Mouse (Mus musculus) adrenal gland, postnatal 25 days (tissue): ENCODE measurements around the gene Ust. TPM values are rescaled to one million over a fixed set of nuclear protein-coding genes. Genes with fewer than 3 reads are reported as not detected.

ENCODE experiments used
- DNase-seq: peaks from one replicate; pipeline ENCODE4 v3.0.0; 2021; ENCODE audit warnings: mixed read lengths
- total RNA-seq: library from RNA; stranded (reverse); gene quantifications from 2 replicates; pipeline ENCODE4 v1.2.3, GENCODE M21; 2021

Gene Ust
- total RNA-seq, 1 experiment from 2014 or later = 5.6 TPM

DNA sequence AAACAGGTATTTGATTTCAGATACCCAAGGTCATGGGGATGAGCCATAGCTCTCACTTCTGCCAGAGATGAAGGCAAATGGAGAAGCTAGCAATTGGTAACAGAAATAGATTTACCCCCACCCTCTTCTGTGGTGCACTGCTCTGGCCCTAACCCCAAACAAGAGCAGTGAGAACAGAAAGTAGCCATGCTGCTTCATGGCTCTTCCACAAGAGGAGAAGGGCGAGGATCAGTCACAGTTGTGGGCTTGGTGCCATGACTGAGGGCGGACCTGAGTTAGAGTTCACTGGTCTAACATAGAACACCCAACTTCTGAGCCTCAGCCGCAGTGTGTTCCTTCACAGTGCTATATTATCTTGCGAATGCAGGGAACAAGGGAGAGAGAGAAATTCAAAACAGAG, 13.8 kb downstream of the Ust start:
- DNase-seq = no peak

DNA sequence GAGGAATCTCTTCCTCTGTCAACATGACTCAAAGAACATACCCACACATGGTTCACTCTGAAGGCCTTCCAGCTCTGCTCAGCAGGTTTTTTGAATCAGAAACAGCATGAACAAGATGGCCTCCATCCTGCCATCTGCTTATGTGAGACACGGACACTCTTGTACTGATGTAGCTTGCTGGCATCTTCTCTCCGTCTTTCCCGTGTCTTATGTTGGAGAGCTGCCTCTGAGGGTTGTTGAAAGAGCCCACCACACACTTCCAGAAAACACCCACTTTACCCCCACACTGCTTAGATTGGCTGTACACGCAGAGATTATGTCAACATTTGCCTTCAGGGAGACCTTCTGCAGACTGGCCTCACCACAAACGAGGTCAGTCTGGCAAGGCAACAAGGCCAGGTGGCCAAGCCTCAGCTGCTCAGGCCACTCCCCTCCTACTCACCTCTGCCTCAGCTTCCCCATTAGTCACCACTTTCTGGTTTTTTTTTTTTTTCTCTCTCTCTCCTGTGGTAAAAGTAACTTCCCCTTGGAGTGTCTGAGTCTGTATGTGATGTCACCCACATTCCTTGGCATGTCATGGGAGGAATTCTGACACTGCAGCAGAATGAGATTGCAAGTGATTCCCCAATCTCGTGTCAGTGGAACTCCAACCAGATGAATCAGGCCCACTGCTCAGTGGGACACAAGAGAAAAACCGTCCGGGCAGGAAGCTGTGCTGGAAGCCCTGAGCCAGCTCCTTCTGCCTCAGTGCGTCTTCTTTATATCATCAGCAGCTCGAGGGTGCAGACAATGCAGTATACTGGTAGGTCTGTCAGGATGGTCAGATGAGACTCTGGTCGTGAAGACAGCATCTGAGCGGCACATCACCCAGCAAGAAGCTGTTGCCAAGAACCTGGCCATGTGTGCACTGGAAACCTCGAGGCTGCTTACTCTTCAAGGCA, 19.4 kb downstream of the Ust start:
- no peak for DNase-seq

DNA sequence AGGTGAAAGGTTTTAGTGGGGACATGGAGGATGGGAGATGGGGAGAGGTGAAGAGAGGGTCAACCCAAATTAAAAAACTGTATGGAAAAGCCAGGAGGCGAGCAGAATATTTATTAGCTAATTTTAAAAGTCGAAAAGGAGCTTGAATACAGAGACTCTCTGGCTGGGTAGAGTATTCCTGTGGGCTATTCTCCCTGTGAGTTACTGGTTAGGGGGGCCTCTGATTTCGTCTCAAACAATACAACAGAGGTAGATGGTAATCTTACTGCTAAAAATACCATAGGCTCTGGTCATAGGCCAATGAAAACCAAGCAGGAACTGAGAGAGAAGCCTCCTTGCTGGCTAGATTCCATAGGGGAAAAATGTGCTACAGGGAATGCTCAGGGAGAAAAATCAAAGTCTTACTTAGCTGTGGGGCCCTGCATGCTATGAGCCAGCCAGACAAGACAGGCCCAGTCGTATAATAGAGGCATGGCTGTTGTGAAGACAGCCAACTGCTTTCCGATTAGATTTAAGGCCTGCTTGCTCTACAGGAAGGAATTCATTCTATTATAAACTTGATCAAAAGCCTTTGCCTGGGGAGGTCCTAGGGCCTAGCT, 23.0 kb downstream of the Ust start:
- no peak for DNase-seq

- no peak for DNase-seq
These were observed 26.6 kb downstream of the Ust start for GRCm38 (mm10) chr10:8491909-8492591.

DNA sequence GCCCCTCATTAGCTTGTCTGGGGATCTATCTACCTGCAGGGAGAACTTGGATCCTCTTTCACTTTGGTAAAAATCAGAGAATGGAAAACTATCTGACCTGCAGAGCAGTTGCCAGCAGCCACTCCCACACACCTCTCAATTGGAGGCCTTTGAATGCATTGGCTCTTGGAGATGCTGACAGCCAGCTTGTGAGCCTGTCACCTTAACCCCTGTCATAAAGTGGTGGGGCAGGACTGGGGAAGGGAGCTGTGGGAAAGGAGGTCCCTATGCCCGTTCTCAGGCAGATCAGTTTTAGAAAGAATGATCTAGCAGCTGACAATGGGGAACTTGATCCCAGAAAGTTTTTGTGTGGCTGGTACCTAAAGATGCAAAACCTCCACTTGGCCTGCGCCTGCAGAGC, 31.2 kb downstream of the Ust start:
- no peak for DNase-seq

GRCm38 (mm10) chr10:8484487-8484886, 34.1 kb downstream of the Ust start:
- DNase-seq = no peak

GRCm38 (mm10) chr10:8482779-8483178, 35.8 kb downstream of the Ust start:
- no peak for DNase-seq

DNA sequence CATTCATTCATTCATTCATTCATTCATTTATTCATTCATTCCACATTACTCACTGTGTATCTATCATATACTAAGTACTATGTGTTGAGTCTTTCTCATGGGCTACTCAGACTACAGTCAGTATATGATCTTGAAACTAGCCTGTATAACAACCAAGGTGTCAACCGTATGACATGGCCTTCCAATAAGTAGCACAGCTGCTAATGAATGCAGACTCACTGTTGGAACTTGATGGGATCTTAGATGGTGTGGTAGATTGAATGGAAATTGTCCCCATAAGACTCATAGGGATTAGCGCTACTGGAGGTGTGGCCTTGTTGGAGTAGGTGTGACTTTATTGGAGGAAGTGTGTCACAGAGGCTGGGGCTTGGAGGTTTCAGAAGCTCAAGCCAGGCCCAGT, 38.8 kb downstream of the Ust start:
- DNase-seq = no peak

GRCm38 (mm10) chr10:8477936-8478335, 40.7 kb downstream of the Ust start:
- no peak for DNase-seq

- DNase-seq = no peak
These were observed 46.6 kb downstream of the Ust start for GRCm38 (mm10) chr10:8471995-8472394.

- no peak for DNase-seq
These were observed 47.6 kb downstream of the Ust start for GRCm38 (mm10) chr10:8471012-8471411.

GRCm38 (mm10) chr10:8469516-8469915, 49.1 kb downstream of the Ust start:
- no peak for DNase-seq

DNA sequence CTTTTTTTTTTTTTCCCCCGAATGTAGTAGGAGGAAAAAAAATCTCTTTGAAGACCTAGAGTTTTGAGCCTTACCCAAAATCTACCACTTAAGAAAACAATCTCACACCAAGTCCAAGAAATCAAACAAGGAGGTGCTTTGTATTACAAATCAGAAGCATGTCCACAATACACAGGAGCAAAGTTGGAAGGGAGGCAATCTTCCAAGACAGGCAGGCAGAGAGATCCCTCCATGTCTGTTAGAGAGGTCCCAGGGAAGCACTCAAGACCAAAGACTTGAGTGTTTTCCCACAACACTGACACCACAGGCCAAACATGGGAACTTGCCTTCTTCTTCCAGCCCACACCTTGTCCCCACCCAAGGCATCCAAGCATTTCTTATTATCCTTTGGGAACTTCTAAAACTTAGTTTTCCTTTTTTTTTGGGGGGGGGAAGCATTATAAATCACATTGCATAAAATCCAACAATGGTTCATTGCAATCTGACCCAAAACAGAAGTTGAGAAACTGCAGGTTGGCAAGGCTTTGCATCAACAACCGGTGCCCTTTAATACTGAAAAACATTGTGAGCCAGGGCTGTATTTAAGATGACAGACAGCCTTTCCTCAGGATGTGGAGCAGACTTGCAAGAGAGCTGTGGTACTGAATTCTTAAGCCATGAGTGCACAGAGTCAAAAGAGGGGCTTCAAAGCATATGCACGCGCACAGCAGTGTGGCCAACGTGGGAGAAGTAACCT, 49.8 kb downstream of the Ust start:
- DNase-seq = no peak

DNA sequence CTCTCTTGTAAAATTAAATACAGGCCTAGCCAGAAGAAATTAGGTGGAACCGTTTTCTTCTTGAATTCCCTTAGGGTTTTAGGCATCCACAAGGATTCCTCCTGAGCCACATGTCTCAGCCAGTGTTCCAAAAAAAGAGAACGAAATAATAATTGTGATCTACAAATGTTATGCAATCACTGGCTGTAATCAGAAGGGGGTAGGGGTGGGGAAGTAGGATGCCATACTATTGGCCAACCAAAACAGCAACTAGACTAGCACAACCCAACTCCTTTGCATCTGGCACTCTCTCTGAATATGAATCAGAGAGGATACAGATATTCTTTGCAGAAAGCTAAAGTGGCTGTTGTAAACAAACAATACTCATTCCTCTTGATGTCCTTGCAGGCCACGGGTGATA, 52.7 kb downstream of the Ust start:
- no peak for DNase-seq

DNA sequence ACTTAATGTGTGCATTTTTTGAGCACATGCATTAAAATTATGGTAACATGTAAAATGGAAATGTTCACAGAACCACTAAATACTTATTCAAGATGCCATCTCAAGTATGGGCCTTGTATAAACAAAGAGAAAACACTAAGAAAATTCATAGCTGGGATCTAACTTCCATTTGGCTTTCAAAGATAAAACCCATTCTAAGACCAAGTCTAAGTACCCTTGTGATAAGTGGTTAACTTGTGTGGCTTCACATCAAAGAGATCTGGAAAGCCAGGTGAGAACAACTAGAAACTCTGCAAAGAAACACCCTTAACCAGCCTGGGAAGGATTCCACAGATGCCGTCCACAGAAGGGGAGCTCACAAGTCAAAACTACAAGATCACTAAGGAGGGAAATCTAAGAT, 53.4 kb downstream of the Ust start:
- DNase-seq = no peak

DNA sequence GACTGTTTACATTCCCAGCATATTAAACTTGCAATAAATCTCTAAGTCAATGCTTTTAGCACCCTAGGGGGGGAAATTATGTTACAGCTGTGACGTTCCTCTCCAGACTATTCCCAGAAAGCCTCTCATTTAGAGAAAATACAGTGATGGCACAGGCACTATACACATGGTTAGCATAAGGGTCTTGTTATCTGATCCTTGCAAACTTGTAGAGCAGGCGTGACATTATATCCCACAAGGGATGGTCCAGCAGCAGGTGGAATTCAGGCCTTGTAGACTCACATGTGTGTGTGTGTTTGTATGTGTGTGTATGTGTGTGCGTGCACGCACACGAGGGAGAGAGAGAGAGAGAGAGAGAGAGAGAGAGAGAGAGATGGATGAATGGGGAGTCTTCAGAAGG, 57.3 kb downstream of the Ust start:
- no peak for DNase-seq

GRCm38 (mm10) chr10:8454711-8455110, 63.9 kb downstream of the Ust start:
- DNase-seq = no peak

DNA sequence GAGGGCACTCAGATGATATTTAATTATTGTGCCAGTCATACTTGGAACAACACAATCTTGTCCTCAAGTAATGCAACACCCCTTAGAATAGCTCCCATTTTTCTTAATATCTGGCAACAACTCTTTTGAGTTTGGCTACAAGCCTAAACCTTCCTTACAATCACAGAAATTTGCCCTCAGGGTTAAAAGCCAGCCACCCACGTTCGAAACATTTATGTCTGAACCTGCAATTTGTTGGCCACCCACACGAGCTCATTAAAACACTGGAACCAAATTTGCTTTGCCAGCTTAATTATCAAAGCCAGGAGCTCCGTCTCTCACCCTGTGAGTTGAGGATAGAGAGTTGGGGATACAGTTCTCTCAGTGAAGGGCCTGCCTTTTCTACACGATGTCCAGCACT, 70.9 kb downstream of the Ust start:
- no peak for DNase-seq

DNA sequence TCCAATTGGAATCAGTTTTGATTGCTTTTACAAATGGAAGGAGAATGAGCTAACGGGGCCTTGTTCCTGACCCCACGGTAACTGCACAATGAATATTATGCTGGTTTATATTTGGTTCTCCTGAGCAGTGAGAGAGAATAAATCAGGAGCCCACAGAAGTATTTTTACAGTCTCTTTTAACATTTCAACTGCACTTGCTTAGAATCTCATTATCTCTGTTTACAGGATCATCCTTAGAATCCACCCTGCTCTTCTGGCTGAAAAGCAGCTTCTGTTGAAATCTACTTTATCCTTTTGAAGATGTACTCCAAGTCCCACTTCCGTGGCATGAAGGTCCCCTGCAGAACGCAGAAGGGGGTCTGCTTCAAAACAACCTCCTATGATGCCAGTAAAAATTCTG, 71.7 kb downstream of the Ust start:
- DNase-seq = no peak

GRCm38 (mm10) chr10:8444052-8444451, 74.6 kb downstream of the Ust start:
- DNase-seq = no peak

DNA sequence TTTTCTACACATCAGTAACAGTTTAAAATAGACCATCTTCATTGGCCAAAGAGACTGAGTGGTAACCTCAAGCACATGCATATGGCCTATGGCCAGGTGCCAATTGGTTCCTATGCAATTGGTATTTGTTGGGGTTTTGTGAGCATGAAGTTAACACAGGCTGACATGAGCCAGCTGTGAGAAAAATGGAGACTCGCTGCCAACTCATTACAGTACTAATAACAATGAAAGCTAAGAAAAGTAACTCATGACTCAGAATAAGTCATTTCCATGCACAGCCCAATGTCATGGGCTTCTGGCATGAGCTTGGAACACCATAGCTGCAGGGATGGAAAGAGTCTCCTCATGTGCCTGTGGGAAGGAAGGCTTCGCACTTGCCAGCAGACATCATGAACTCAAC, 86.8 kb downstream of the Ust start:
- DNase-seq = no peak
